Mouse (Mus musculus) right cerebral cortex, postnatal 4 days (tissue): ENCODE measurements around the gene Kmt2b.

Experiments
- DNase-seq: peaks from one replicate; pipeline ENCODE4 v3.0.0-alpha.2; 2022

The Kmt2b gene

DNA sequence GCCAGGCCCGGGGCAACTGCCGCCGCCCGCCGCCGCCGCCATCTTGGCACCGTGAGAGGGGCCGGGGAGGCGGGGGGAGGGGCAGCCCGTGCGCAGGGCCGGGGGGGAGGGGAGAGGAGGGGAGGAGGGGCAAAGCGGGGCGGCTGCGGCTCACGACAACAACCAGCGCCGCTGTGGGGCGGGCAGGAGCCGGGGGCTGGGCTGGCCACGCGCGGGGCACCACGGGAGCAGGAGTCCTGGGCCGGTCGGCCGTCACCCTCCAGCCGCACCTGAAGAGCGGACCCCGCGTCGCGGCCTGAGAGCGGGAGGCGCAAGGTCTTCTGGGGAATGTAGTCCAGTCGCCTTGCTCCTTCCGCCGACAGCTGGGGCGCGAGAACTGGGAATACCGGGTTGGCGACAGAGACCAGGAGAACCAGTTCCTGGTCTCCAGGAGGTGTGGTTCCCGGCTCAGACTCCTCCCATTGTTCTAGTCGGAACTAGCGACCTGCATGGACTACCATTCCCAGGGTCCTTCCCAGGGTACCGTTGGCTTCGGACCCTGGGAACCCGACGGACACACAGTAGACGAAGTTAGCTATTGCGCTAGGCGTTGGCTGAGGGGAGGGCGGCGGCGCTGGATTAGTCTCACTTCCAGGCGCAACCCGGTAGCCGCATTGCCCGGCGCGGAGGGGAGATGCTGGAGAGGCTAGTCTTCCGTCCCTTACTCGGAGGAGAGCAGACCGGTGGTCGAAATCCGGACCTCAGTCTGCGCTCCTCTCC is at the start of gene Kmt2b:
Kmt2b (minus strand) TSS at position 51 of the 759 bp plus-strand sequence.
- DNase-seq, result peak; percentile 91

DNA sequence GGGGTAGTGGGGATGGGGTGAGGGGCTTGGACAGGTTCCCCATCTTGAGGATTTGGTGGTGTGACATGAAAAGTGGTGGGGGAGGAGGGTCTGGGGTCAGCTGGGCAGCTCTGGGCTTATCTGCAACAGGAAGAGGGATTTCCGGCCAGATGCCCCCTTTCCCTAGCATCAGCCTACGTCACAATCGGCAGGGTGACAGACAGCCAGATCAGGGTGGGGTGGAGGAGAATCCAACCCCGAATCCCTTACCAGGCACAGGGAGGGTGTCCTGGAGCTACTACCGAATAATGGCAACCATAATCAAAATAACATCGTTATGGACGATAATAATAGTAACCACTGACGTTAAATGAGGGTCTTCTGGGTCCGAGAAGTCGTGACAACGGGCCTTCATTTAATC is 47.9 kb upstream of the Kmt2b start:
- DNase-seq, result no peak

DNA sequence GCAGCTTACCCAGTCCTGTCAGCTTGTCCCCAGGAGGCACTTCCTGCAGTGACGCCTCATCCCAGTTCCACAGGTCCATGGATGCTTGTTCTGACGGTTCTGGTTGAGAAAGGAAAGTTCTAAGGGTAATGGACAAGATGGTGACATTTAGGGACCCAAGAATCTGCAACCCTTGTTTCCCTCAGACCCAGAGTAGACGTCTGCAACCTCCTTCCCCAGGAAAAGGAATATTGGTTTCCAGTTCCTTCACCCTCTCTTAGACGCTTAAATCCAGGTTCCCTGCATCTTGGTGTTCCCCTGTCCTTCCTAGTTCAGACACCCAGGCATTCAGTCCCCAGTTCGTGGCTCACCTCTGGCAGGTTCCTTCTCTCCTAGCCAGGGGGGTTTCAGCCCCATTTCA is 47.2 kb upstream of the Kmt2b start, which contains the start of gene Etv2:
Etv2 (minus strand) TSS at position 101 of the 400 bp plus-strand sequence.
- no peak for DNase-seq

GRCm38 (mm10) chr7:30634621-30635020 is 46.1 kb upstream of the Kmt2b start:
- DNase-seq, result peak; percentile 64

GRCm38 (mm10) chr7:30633762-30634412 is 45.4 kb upstream of the Kmt2b start:
- no peak for DNase-seq

DNA sequence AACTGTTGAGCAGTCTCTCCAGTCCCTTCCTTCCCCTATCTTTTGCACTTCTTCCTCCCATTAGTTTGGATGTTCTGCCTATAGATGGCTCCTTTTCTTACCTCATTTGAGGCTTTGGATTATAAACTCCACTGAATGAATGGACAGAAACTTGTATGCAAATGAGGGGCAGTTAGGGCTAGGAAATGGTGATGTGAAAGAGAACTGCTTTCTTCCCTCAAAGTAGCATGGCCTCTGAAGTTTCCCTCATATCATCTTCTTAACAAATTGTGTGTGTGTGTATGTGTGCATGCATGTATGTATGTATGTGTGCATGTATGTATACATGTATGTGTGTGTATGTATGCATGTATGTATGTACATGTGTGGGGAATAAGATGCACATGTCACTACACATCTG is 40.5 kb upstream of the Kmt2b start:
- DNase-seq, result no peak

- no peak for DNase-seq
Measured at GRCm38 (mm10) chr7:30626647-30627046, 38.1 kb upstream of the Kmt2b start.

DNA sequence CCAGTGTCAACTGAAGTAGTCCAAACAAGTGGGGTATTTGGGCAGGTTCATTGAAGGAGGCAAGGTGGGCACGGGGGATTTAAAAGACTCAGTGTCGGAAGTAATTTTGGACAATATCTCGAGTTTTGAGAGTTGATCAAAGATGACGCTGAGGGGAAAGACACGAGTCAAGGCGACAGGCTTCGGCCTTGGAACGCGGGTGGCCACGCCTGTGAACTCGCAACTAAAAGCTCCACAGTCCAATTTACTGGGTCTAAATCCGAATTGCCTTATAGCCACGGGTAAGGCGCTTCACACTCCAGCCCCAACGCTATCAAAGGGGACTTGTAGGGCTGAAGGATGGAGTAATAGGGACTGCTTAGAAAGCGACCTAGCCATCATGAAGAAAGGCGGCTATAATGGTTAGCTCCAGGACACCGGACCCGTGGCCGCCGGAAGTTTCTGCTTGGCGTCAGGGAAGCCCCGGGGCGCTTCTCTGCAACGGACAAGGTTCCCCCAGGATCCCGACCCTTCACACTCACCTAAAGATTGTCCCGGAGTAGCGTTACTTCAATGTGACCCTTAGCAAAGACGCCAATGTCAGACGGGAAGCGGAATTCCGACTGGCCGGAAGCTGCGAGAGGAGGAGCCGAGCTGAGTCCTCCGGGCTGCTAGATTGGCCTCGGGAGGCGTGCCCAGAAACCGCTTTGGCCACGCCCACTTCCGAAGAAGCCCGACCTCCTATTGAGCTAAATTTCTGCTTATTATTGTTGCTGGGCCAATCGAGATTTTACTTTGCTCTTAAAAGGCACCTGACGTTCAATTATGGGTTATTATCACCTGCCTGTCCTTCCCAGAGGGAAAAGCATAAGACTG is 37.2 kb upstream of the Kmt2b start, which contains the start of gene Cox6b1:
Cox6b1 (minus strand) TSS at position 622 of the 855 bp plus-strand sequence.
- peak; percentile 86 for DNase-seq

DNA sequence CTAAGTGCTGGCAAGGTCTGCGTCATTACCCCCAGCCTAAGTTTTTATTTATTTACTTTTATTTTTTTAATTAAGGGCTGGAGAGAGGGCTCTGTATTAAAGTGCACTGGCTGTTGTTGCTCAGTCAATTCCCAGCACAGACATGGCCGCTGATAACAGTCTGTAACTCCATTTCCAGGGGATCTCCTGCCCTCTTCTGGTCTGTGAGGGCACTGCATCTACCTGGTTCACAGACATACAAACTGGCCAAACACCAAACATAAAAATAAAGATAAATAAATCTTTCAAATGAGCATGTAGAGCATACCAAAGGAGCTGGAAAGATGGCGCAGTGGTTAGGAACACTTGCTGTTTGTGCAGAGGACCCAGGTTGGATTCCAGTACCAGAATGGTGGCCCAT is 30.7 kb upstream of the Kmt2b start:
- no peak for DNase-seq

DNA sequence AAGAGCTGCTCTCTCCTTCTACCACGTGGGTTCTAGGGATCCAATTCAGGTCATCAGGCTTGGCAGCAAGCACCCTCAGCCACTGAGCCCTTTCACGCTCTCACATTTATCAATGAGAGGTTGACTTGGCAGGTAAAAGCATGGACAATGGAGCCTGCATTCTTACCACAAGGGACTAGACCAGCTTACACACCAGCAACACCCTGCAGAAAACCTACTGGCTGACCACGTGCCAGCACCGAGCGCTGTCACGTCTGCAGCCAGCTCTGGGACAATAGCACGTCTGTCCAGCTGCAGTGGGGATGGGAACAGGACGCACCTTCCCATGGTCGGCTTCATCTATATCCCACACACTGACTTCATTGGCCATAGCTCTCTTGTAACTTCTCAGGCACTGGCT is 30.1 kb upstream of the Kmt2b start:
- DNase-seq, result no peak

DNA sequence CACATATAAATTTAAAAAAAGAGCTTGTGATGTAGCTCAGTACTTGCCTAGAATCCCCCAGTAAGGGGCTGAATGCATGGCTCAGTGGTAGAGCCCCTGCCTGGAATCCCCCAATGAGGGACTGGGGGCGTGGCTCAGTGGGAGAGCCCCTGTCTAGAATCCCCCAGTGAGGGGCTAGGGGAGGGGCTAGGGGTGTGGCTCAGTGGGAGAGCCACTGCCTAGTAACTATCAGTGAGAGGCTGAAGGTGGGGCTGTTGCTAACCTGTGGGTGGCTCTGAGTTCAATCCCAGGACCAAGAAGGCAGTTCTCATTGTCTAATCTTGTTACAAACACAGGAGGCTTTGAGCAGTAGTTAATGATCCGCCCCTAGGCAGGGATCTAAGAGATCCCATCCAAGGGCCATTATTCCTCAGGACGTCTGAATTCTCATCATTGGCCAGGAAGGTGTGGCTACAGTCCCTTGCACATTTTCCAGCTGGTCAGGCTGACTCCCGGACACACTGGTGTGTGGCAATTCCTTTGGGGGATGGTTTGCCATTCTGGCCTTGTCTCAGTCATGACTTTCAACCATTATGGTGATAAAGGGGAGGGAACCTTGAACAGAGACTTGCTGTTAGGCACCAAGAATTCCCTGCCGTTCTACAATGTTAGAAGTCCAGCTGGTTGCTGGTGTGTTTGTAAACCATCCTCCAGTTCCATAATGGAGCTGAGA is 26.7 kb upstream of the Kmt2b start:
- no peak for DNase-seq

DNA sequence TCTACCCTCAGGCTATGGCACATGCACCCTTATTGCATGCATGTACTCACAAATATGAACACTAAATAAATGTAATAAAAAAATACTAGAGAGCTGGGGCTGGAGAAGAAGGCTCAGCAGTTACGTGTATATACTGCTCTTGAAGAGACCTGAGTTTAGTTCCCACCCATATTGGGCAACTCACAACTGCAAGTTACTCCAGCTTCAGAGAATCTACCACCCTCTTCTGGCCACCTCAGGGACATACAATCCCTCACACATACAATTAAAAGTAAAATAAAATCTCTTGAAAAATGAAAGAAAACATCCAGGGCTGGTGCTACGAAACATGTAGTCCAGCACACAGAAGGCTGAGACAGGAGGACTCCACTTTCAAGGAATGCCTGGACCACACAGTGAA is 25.9 kb upstream of the Kmt2b start:
- DNase-seq, result no peak

GRCm38 (mm10) chr7:30613529-30614112 is 25.1 kb upstream of the Kmt2b start:
- peak; percentile 64 for DNase-seq

- DNase-seq, result no peak
Measured at GRCm38 (mm10) chr7:30612654-30613402, 24.3 kb upstream of the Kmt2b start, which contains the start of gene Upk1a. Gene Upk1a, minus strand, starts transcription at chr7:30612847.

- no peak for DNase-seq
Measured at GRCm38 (mm10) chr7:30610043-30610442, 21.5 kb upstream of the Kmt2b start.

DNA sequence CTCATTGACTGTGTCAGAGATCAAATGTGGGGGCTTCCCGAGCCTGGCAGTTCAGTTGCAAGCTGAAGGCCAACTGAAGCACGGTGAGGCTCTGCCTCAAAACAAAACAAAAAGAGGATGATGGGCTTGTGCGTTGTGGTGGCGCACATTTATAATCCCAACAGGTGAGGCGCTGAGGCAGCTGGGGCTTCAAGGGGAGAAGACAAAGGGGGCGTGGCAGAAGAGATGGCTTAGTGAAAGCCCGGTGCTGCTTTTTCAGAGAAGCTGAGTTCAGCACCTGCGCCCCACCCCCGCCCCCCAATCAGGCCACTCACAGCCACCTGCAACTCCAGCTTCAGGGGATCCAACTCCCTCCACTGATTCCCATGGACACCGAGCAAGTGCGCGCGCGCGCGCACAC is 19.9 kb upstream of the Kmt2b start:
- no peak for DNase-seq

- DNase-seq, result no peak
Measured at GRCm38 (mm10) chr7:30607706-30608309, 19.3 kb upstream of the Kmt2b start.

- DNase-seq, result no peak
Measured at GRCm38 (mm10) chr7:30604944-30605343, 16.4 kb upstream of the Kmt2b start.

DNA sequence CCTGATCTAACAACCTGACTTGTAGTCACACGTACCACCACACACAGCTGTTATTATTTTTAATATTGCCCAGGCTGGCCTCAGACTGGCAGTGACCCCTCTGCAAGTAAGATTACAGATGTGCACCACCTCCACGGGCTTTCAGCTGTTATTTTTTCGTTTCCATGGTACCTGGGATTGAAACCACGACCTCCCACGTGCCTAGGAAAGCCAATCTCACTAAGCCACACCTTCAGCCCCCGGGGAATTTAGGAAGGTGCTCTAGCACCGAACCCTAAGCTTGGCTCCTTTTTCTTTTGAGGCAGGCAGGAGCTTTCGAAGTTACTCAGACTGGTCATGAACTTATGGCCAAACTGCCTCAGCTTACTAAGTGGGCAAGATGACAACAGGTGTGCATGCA is 15.9 kb upstream of the Kmt2b start:
- DNase-seq, result no peak

DNA sequence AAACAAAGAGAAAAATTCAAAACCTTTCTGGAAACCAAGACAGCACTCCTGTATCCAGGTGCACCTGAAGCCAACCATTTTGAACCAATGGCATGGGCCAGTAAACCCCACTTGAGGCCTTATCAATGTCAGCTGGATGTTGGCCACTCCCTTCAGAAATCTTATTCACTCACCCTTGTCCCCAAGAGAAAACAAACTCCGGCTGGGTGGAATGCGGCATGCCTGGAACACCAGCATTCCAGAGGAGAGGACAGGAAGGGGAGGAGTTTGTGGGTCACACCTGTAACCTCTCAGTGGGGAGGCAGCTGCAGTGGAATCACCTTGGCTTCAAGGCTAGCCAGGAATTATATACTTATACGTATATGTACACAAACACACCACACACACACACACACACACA is 14.1 kb upstream of the Kmt2b start:
- no peak for DNase-seq

DNA sequence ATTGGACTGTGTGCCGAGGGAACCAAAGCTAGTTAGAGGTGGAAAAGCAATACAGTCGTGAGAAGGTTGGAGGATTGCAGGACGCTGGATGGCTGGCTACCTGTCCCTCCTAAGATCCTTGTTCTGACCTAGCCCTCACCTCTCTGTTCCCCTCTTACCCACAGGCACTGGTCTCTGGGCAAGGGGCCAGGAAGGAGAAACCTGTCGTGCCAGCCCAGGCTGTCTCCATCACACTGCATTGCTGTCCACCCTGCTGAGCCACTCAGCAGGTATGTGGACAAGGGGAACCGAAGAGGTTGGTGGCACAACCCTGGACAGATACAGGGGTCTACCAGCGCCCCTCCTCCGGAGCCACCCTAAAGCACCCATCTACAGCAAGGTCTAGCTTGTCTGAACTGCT is 12.1 kb upstream of the Kmt2b start:
- no peak for DNase-seq
